Comparison of ENCODE assay signal across 9 mouse cellular contexts in the genomic region with DNA sequence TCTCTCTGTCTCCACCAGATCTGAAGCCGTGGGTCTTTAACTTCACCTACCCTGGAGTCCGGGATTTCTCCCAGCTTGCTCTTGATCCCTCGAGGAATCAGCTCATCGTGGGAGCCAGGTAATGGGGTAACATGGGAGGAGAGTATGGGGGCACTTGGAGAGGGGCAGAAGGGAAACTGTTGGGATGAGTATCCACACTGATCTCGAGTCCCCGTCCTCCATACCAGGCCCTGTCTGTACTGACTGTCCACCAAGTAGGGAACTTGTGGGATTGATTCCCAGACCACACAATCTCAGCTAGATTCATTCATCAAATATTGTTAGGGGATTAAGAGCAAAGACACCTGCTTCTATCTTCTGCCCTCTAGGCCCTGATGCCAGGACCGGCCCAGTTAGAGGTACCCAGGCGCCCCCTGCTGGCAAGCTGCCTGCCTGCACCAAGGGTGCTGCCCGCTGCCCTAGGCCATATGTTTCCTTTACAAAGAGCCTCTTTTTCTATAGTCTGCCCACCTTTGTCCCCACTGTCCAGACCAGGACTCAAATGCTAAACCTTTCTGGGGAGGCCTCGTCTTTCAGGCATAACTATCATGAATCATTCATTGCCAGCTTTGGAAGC.
DNase-seq lines count a peak whose midpoint lies in the region; ATAC-seq lines count a peak whose summit lies in the region.
"Had no signal": no experiment of that assay in that cellular context is flagged by ENCODE, and none has a peak within 500 bp of the region (broad histone marks: within the 10 kb centered on the region; RNA-seq: fewer than 3 reads in every experiment).

No protein-coding gene starts in this region.

- no peak overlapping the region for H3K27ac ChIP-seq in forebrain, embryonic 16.5 days (ENCODE audit: low read length)
- no peak overlapping the region for H3K27ac ChIP-seq in hindbrain, embryonic 12.5 days
- H3K27ac ChIP-seq: hindbrain, embryonic 15.5 days had no signal

- H3K4me3 ChIP-seq in forebrain, embryonic 16.5 days (replicated peaks; ENCODE audit: low read length), result no peak overlapping the region
- no peak overlapping the region for H3K4me3 ChIP-seq in hindbrain, embryonic 12.5 days
- H3K4me3 ChIP-seq: hindbrain, embryonic 15.5 days had no signal

- H3K27me3 ChIP-seq in forebrain, embryonic 16.5 days (replicated peaks; ENCODE audit: control insufficient read depth, insufficient read depth, low read length), result no peaks in the 10 kb centered on the region
- H3K27me3 ChIP-seq in hindbrain, embryonic 12.5 days, result no peaks in the 10 kb centered on the region
- H3K27me3 ChIP-seq: hindbrain, embryonic 15.5 days had no signal

- peak; percentile 81 for DNase-seq in NIH3T3 (ENCODE audit: low read depth)
- peak; percentile 73 for DNase-seq in cerebellum, adult 11-12 months
- DNase-seq in layer of hippocampus, postnatal 10 days (ENCODE audit: low spot score in 2 of 2), result peak; percentile 76 to 84
- peak; percentile 39 to 59 for DNase-seq in right cerebral cortex, postnatal 36 days (ENCODE audit: low spot score in 2 of 2)
- DNase-seq in urinary bladder, postnatal 4 days (ENCODE audit: low spot score in 2 of 2), result peak; percentile 63 to 83

- no peaks in the 10 kb centered on the region for H3K36me3 ChIP-seq in forebrain, embryonic 16.5 days (ENCODE audit: control insufficient read depth, insufficient read depth)
- peaks cover 4% of the 10 kb centered on the region for H3K36me3 ChIP-seq in hindbrain, embryonic 12.5 days
- H3K36me3 ChIP-seq: hindbrain, embryonic 15.5 days had no signal

- 29% methylated on average over 10 of the region's 10 CpGs for WGBS in forebrain, embryonic 16.5 days
- 41% methylated on average over 10 of the region's 10 CpGs for WGBS in hindbrain, embryonic 12.5 days

- H3K4me2 ChIP-seq in forebrain, embryonic 16.5 days (ENCODE audit: low read length), result no peak overlapping the region
- no peak overlapping the region for H3K4me2 ChIP-seq in hindbrain, embryonic 12.5 days (replicated peaks)
- H3K4me2 ChIP-seq: hindbrain, embryonic 15.5 days had no signal

- H3K4me1 ChIP-seq in forebrain, embryonic 16.5 days (replicated peaks; ENCODE audit: control insufficient read depth, insufficient read depth, low read length), result peaks cover 26% of the 10 kb centered on the region
- peaks cover 30% of the 10 kb centered on the region for H3K4me1 ChIP-seq in hindbrain, embryonic 12.5 days

- ATAC-seq in forebrain, embryonic 16.5 days, result peak; percentile 68
- ATAC-seq in hindbrain, embryonic 12.5 days (ENCODE audit: low FRiP score), result peak; percentile 67; the same call in 1 of the 2 replicates
- peak; percentile 63; the same call in 1 of the 2 replicates for ATAC-seq in megakaryocyte, adult 5-6 weeks (ENCODE audit: poor library complexity, severe bottlenecking)

- H3K9me3 ChIP-seq in forebrain, embryonic 16.5 days (ENCODE audit: control insufficient read depth, low read length), result no peaks in the 10 kb centered on the region
- no peaks in the 10 kb centered on the region for H3K9me3 ChIP-seq in hindbrain, embryonic 12.5 days (replicated peaks)
- H3K9me3 ChIP-seq: hindbrain, embryonic 15.5 days had no signal

- no peak overlapping the region for H3K9ac ChIP-seq in forebrain, embryonic 16.5 days (replicated peaks; ENCODE audit: low read depth, low read length)
- no peak overlapping the region for H3K9ac ChIP-seq in hindbrain, embryonic 12.5 days
- H3K9ac ChIP-seq: hindbrain, embryonic 15.5 days had no signal
